Mouse (Mus musculus): ENCODE measurements around the gene Zbtb44.

DNA sequence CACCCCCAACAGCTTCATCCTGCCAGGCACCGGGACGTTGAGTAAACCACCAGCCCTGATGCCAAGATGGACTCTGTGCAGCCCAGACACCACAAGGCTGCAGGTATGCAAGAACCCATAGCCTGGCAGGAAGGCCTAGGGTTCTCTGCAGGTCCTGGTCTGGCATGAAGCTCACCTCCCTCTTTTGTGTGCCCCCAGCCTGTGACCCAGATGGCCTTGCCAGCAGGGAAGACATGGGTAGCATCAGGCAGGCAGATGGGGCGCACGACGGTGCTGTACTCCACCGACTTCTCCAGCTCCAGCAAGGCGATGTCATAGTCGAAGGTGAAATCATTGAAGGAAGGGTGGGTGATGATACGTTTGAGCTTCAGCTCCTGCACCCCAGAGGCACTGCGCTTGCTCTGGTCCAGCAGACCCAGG lies 60.7 kb downstream of the Zbtb44 start:
- no peak for TF ChIP-seq CTCF (IDR thresholded peaks at IDR 0.05)
- TF ChIP-seq EP300 (IDR thresholded peaks at IDR 0.05) = no peak

All from lung, postnatal 0 days (tissue).